Mouse (Mus musculus) hindbrain, embryonic 13.5 days (tissue): ENCODE results near the gene D10Jhu81e. TPM values are rescaled to one million over a fixed set of nuclear protein-coding genes. Genes with fewer than 3 reads are reported as not detected.
"Not testable (repeated sequence)": the region's sequence is repeated elsewhere in the genome, so short reads cannot be mapped to it uniquely, and the experiment has no call there.

Experiments used
- ATAC-seq: fragments of 200-750 bp; cut with Nextera tagmentation; 2 replicates; pipeline ENCODE4 v1.8.0; 2017; ENCODE audit warnings: moderate TSS enrichment; ENCODE audit not compliant: low FRiP score
- H3K27ac ChIP-seq: fragments of 300-500 bp; sonication (generic); 2 replicates; pipeline ENCODE4 v1.5.1; 2015; ENCODE audit warnings: inconsistent platforms, mild to moderate bottlenecking, moderate library complexity
- H3K27me3 ChIP-seq: fragments of 300-500 bp; sonication (generic); 2 replicates; pipeline ENCODE4 v1.6.1; 2015; ENCODE audit warnings: mild to moderate bottlenecking, inconsistent platforms
- H3K36me3 ChIP-seq: fragments of 300-500 bp; sonication (generic); 2 replicates; pipeline ENCODE4 v1.6.1; 2015; ENCODE audit warnings: mild to moderate bottlenecking, inconsistent platforms
- H3K4me1 ChIP-seq: fragments of 300-500 bp; sonication (generic); replicated peaks from 2 replicates; pipeline ENCODE4 v1.6.1; 2015; ENCODE audit warnings: inconsistent platforms
- H3K4me2 ChIP-seq: fragments of 300-500 bp; sonication (generic); 2 replicates; pipeline ENCODE4 v1.6.1; 2015; ENCODE audit warnings: inconsistent platforms, mild to moderate bottlenecking, moderate library complexity
- H3K4me3 ChIP-seq: fragments of 300-500 bp; sonication (generic); 2 replicates; pipeline ENCODE4 v1.5.1; 2015; ENCODE audit warnings: mild to moderate bottlenecking, inconsistent platforms
- H3K9ac ChIP-seq: fragments of 300-500 bp; sonication (generic); 2 replicates; pipeline ENCODE4 v1.6.1; 2015; ENCODE audit warnings: mild to moderate bottlenecking, inconsistent platforms
- H3K9me3 ChIP-seq: fragments of 300-500 bp; sonication (generic); 2 replicates; pipeline ENCODE4 v1.6.1; 2016; ENCODE audit warnings: inconsistent platforms
- WGBS: fragments of 180-500 bp; shearing (Covaris S2); methylation state at CpG from one replicate; pipeline ENCODE4 v1.1.7; 2015; 5-methylcytosine and 5-hydroxymethylcytosine counted together
- polyA plus RNA-seq: library from polyadenylated mRNA; unstranded; fragments of >200 nt; fragmentation: Nextera tagmentation; extraction: Ambion mirVana; gene quantifications from 2 replicates; pipeline ENCODE4 v1.2.1, GENCODE M21; 2015

D10Jhu81e gene
- polyA plus RNA-seq, 1 experiment from 2014 or later = 20.3 TPM

DNA sequence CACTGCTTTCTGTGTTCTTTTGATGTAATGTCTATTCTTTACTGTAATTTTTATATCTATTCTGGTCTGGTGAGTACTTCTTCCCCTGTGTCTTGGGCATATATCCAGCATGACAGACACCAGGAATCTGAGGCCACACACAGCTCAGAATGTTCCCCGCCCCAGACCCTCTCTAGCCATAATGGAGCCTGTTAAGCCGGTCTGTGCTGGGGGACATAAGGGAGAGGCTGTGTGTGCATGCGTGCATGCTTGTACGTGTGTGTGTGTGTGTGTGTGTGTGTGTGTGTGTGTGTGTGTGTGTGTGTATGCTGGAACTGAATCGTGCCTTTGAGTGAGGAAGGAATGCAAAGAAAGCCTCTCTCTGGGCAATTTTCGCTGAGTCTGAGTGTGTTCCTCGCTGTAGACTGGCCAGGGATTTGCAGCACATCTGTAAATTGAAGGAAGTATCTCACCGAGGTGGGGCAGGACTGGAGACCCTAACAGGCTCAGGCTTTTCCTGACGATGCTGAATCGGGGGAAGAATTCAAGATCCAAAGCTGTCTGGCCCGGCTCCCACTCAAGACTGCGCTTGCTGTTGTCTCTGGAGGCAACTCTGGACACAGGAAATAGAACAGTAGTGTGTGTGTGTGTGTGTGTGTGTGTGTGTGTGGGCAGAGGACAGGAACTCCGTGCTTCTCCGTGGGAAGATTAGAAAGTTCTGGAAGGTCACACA lies 30.6 kb downstream of the D10Jhu81e start:
- 63% methylated on average over 14 of the region's 14 CpGs for WGBS
- Histone ChIP-seq H3K9ac (no peak overlapping the region), H3K4me3 (no peak overlapping the region), H3K9me3 (no peaks in the 10 kb centered on the region), H3K27ac (no peak overlapping the region), H3K36me3 (no peaks in the 10 kb centered on the region), H3K4me1 (peaks cover 12% of the 10 kb centered on the region), H3K27me3 (no peaks in the 10 kb centered on the region), H3K4me2 (no peak overlapping the region)
- no peak for ATAC-seq

DNA sequence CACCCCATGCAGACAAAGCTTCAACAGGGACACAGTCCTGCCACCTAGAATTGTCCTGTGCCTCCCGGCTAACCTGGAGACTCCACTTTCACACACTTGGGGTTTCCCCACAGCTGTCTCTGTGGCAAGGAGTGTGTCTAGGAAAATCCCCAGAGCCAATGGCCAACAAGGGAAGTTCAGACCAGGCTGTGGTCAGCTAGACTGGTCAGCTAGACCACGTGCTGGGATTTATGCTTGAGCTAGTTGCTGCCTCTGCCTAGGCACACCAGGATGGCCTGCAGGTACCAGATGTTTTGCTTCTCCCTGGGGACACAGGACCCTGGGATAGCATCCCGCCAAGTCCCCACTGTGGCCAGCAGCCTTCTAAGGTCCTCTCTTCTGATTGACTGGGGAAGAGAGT lies 32.4 kb downstream of the D10Jhu81e start:
- H3K36me3 ChIP-seq = no peaks in the 10 kb centered on the region
- H3K4me2 ChIP-seq = no peak overlapping the region
- H3K27ac ChIP-seq = no peak overlapping the region
- peaks cover 12% of the 10 kb centered on the region for H3K4me1 ChIP-seq
- H3K27me3 ChIP-seq = no peaks in the 10 kb centered on the region
- no peak overlapping the region for H3K9ac ChIP-seq
- no peaks in the 10 kb centered on the region for H3K9me3 ChIP-seq
- WGBS = 91% methylated on average over 3 of the region's 3 CpGs
- H3K4me3 ChIP-seq = no peak overlapping the region
- ATAC-seq = no peak

DNA sequence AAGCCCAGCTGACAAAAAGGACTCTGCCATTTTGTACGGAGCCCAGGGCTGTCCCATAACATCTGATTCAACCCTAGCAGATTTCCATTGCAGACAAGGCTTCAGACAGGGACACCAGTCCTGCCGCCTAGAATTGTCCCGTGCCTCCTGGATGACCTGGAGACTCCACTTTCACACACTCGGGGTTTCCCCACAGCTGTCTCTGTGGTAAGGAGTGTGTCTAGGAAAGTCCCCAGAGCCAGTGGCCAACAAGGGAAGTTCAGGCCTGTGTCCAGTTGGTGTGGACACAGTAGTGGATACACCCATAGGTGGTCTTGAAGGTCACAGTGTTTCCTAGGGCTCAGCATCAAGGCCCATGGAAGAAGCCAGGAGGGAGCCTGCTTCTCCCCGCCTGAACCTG lies 33.6 kb downstream of the D10Jhu81e start:
- Histone ChIP-seq H3K27me3 (no peaks in the 10 kb centered on the region), H3K4me1 (peaks cover 12% of the 10 kb centered on the region), H3K4me2 (no peak overlapping the region), H3K9ac (no peak overlapping the region), H3K4me3 (no peak overlapping the region), H3K36me3 (no peaks in the 10 kb centered on the region), H3K27ac (no peak overlapping the region), H3K9me3 (no peaks in the 10 kb centered on the region)
- WGBS = 82% methylated on average over 5 of the region's 5 CpGs
- ATAC-seq = no peak

DNA sequence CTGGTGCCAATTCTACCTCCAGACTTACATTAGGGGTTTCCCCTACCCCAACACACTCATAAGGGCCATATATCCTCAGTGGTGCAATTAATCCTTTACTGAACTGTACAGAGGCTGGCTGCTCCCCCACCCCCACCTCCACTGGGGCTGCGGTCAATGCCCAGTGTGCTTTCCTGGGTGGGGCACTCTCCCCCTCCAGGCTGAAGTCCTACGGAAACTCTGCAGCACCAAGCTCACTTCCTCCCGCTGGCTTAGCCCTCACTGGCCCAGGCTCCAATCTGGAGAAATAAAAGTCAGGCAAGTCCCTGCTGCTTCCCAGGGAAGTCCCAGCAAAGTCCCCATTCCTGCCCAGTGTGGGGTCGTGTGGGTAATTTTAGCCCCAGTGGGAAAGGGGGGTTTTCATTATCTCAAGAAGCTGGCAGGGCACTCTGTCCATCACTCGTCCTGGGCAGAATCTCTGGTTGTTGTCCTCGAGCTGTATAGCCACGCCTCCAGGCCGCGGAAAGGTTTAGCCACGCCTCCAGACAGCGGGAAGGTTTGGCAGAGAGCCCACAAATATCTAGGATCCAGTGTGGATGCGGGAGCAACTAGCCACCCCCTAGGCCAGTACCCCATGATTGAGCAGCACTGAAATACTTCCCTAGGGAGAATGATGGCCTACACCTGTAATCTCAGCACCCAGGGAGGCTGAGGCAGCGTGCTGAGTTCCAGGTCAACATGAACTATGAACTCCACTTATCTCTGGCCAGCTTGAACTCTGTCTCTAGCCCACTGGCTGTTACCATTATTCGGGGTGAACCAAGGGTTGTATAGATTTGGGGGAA lies 34.4 kb downstream of the D10Jhu81e start:
- ATAC-seq = peak; percentile 54; the same call in 1 of the 2 replicates
- WGBS = 15% methylated on average over 14 of the region's 14 CpGs
- H3K36me3 ChIP-seq = no peaks in the 10 kb centered on the region
- H3K9ac ChIP-seq = no peak overlapping the region; the same call in 1 of the 2 replicates
- H3K4me2 ChIP-seq = peak overlapping the region; percentile 39
- H3K9me3 ChIP-seq = no peaks in the 10 kb centered on the region
- H3K27ac ChIP-seq = 0 out of 2 replicates have a peak overlapping the region, but pooled peaks have one; percentile 30
- H3K4me3 ChIP-seq = no peak overlapping the region
- H3K27me3 ChIP-seq = no peaks in the 10 kb centered on the region
- peaks cover 12% of the 10 kb centered on the region for H3K4me1 ChIP-seq

DNA sequence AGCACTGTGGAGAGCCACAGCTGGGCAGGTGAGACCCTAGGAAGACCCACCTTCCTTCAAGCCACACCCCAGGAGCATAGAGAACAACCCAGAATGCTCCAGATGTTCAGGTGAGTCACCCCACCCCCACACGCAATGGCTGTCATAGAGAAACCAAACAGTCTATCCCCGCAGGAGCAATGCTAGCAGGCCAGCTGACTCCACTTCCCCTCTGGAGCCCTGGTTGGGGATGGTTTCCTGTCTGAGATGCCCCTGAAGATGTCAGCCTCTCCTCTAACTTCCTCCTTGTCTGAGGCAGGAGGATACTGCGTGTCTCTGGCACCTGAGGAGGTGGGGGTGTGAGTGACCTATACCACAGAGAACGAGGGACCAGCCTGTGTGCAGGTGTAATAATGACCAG lies 35.2 kb downstream of the D10Jhu81e start:
- ATAC-seq = no peak
- no peak overlapping the region for H3K9ac ChIP-seq

DNA sequence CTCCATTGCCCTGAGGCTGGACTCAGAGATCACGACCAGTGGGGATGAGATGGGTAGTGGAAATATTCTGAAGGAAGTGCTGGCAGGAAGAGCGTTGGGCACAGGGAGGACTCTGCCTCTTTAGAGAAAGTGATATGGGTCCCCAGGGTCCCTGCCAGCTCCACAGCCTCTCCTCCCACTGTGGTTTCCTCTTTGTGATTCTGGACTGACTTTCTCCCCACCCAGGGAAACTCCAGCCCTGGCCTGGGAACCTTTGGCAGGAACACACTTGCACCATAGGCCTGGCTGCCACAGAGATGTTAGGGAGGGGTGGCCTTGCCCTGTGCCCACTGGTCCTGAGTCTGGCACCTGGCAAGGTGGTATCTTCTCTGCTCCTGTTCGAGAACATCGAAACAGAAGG lies 39.6 kb downstream of the D10Jhu81e start:
- WGBS = 72% methylated on average over 4 of the region's 4 CpGs
- Histone ChIP-seq H3K27ac (no peak overlapping the region), H3K36me3 (no peaks in the 10 kb centered on the region), H3K27me3 (0 out of 2 replicates have a peak, but pooled peaks cover 5% of the 10 kb centered on the region), H3K9me3 (no peaks in the 10 kb centered on the region), H3K4me1 (peaks cover 6% of the 10 kb centered on the region), H3K9ac (no peak overlapping the region), H3K4me2 (no peak overlapping the region), H3K4me3 (no peak overlapping the region)
- no peak for ATAC-seq

More for the DNA sequence above, 35.2 kb downstream of the D10Jhu81e start:
- 0 out of 2 replicates have a peak, but pooled peaks cover 3% of the 10 kb centered on the region for H3K27me3 ChIP-seq
- H3K4me1 ChIP-seq = peaks cover 12% of the 10 kb centered on the region
- no peak overlapping the region for H3K27ac ChIP-seq
- H3K4me3 ChIP-seq = no peak overlapping the region
- H3K4me2 ChIP-seq = no peak overlapping the region
- no peaks in the 10 kb centered on the region for H3K36me3 ChIP-seq
- WGBS = 76% methylated on average over 4 of the region's 4 CpGs
- no peaks in the 10 kb centered on the region for H3K9me3 ChIP-seq

DNA sequence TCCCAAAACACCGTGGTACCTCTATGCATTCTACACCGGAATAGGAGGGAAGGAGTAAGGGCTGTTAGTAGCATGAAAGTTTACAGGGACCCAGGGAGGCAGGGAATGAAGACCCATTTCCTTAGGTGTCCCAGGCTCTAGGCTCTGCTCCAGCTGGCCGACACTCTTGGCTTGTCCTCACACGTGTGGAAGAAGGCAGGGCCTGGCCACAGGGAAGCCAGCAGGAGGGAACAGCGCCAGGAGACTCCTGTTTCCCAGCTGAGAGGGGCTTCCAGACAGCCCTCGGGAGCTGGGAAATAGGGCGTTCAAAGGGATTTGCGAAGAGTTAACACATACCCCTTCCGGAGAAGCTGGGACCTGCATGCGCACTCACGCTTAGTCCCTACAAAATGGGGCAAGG lies 40.2 kb downstream of the D10Jhu81e start:
- ATAC-seq = no peak
- no peaks in the 10 kb centered on the region for H3K36me3 ChIP-seq
- WGBS = 59% methylated on average over 11 of the region's 11 CpGs
- H3K4me2 ChIP-seq = no peak overlapping the region
- H3K9ac ChIP-seq = no peak overlapping the region
- H3K9me3 ChIP-seq = no peaks in the 10 kb centered on the region
- H3K27ac ChIP-seq = no peak overlapping the region
- no peak overlapping the region for H3K4me3 ChIP-seq
- H3K27me3 ChIP-seq = 0 out of 2 replicates have a peak, but pooled peaks cover 5% of the 10 kb centered on the region
- peaks cover under 1% of the 10 kb centered on the region; the same call in 1 of the 2 replicates for H3K4me1 ChIP-seq

DNA sequence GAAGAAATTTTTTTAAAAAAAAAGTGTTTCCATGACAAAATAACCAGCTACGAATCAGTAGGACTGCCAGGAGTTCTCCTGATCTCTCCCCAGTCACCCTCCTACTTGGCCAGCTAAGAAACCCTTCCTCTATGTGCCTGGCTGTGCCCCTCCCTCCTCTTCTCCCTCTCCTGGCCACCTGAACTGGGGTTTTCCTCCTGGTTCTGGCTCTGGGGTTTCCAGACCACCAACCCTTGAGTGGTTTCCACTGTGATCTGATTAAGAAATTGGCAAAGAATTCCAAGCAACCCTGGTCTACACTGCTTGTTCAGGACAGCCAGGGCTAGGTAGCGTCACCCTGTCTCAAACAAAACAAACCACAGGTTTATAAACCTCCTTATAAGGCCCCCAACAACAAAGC lies 40.9 kb downstream of the D10Jhu81e start:
- H3K4me3 ChIP-seq = no peak overlapping the region
- WGBS = 92% methylated on average over 2 of the region's 2 CpGs
- H3K4me1 ChIP-seq = no peaks in the 10 kb centered on the region
- no peak overlapping the region for H3K9ac ChIP-seq
- no peaks in the 10 kb centered on the region for H3K9me3 ChIP-seq
- H3K36me3 ChIP-seq = no peaks in the 10 kb centered on the region
- no peak for ATAC-seq
- H3K4me2 ChIP-seq = no peak overlapping the region
- H3K27me3 ChIP-seq = 0 out of 2 replicates have a peak, but pooled peaks cover 5% of the 10 kb centered on the region
- no peak overlapping the region for H3K27ac ChIP-seq

DNA sequence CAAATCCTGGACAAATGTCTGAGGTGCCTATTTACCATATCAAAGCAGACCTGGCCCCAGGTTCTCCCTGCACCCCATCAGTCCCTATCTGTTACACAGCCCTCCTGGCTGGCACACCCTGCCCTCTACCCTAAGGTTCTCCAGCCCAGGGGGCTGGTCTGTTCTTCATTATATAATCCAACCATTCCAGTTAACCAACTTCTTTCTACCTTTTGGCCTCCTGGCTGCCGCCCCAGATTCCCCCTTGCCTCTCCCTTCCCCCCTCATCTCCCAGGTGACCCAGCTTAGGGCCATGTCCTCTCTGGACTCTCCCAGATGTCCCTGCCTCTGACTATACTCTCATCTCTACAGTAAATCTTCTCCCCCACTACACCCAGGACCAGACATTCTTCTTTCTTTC lies 41.7 kb downstream of the D10Jhu81e start:
- Histone ChIP-seq H3K4me2 (no peak overlapping the region), H3K4me3 (no peak overlapping the region), H3K36me3 (no peaks in the 10 kb centered on the region), H3K9me3 (no peaks in the 10 kb centered on the region), H3K4me1 (no peaks in the 10 kb centered on the region), H3K9ac (no peak overlapping the region), H3K27me3 (0 out of 2 replicates have a peak, but pooled peaks cover 5% of the 10 kb centered on the region), H3K27ac (no peak overlapping the region)
- 75% methylated on average over 1 of the region's 1 CpGs for WGBS
- no peak for ATAC-seq

DNA sequence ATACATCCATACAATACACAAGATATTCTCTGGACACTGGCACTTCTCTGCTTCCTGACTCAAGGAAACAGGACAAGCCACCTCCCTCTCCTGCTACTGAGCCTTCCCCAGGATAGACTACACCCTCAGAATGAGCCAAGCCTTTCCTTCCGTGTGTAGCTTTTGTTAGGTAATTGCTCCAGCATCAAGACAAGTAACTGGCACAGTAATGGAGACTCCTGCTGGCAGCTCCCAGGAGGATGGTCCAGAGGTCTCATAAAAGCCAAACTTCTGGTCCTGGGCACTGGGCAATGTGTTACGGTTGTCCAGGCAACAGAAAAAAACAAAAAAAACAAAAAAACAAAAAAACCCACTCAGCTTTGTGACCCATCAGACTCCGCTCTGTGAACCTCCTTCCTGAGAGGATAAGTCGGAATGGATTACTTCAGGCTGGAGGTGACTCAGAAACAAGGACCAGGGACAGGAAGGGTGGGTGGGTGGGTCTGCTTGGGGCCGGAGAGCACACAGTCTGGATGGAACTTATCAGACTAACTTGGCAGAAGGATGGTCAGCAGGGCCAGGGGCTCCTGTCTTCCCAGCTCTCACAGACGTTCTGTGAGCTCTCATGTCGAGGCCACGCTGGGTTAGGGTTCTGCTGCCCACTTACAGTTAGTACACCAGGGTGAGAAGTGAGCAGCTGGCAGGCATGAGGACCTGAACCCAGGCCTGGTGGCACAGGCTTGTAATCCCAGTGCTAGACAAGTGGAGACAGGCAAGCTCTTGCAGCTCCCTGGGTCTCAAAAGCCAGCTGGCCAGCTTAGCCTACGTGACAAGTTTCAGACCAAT lies 42.3 kb downstream of the D10Jhu81e start:
- ATAC-seq = no peak
- 80% methylated on average over 9 of the region's 9 CpGs for WGBS
- H3K9me3 ChIP-seq = no peaks in the 10 kb centered on the region

DNA sequence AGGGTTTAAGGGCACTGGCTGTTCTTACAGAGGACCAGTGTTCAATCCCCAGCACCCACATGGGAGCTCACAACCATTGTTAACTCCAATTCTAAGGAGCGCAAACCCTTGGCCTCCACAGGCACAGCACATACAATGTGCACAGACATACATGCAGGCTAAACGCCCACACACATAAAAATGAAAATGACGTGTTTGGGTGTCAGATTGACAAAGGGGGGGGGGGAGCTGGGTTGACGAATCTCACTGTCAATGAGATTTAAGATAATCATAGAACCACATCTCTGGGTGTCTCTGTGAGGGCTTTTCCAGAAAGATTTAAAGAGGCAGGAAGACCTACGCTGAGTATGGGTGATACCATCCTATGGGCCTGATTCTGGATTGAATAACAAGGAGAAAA lies 43.3 kb downstream of the D10Jhu81e start:
- Histone ChIP-seq H3K9ac (no peak overlapping the region), H3K4me3 (no peak overlapping the region), H3K36me3 (no peaks in the 10 kb centered on the region), H3K27me3 (0 out of 2 replicates have a peak, but pooled peaks cover 5% of the 10 kb centered on the region), H3K4me2 (no peak overlapping the region), H3K9me3 (no peaks in the 10 kb centered on the region), H3K4me1 (no peaks in the 10 kb centered on the region), H3K27ac (no peak overlapping the region)
- WGBS = 91% methylated on average over 5 of the region's 5 CpGs
- no peak for ATAC-seq

More for the DNA sequence above, 42.3 kb downstream of the D10Jhu81e start:
- Histone ChIP-seq H3K36me3 (no peaks in the 10 kb centered on the region), H3K27me3 (0 out of 2 replicates have a peak, but pooled peaks cover 5% of the 10 kb centered on the region), H3K27ac (no peak overlapping the region), H3K4me1 (no peaks in the 10 kb centered on the region), H3K9ac (no peak overlapping the region), H3K4me3 (no peak overlapping the region), H3K4me2 (no peak overlapping the region)

DNA sequence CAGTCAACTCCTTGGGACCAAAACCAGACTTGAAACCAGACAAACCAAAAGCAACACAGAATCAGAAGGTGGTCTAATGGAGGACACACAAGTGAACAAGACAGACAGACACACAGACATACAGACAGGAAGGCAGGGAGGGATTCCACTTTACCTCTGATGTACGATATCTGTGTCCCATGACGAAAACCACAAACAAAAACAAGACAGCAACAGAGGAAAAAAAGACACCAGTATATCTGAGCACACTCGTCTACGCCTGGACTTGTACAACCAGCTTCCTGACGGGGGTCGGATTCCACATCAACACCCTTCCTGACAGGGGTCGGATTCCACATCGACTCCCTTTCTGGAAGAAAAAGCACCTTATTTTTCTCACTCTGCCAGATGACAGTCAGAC lies 44.5 kb downstream of the D10Jhu81e start:
- not testable (repeated sequence) for H3K4me1 ChIP-seq, H3K4me2 ChIP-seq, H3K36me3 ChIP-seq, ATAC-seq, H3K27me3 ChIP-seq, H3K9me3 ChIP-seq, H3K4me3 ChIP-seq, H3K9ac ChIP-seq, H3K27ac ChIP-seq
- 83% methylated on average over 8 of the region's 8 CpGs for WGBS
